Mouse (Mus musculus) heart, embryonic 14.5 days (tissue): ENCODE measurements around the gene C1qc. TPM values are rescaled to one million over a fixed set of nuclear protein-coding genes. Genes with fewer than 3 reads are reported as not detected.

Source experiments
- ATAC-seq: fragments of 200-750 bp; cut with Nextera tagmentation; 2 replicates; pipeline ENCODE4 v1.8.0; 2017; ENCODE audit warnings: low read depth, moderate TSS enrichment; ENCODE audit not compliant: insufficient number of reproducible peaks, insufficient read depth, low FRiP score
- H3K27ac ChIP-seq, 2 experiments: fragments of 200-500 bp in 1 of 2; fragments of 300-500 bp in 1 of 2; sonication (generic) in 1 of 2; replicated peaks in 1 of 2; 2 replicates each; pipeline ENCODE4 v1.5.1; 2012 to 2014; ENCODE audit warnings: low read depth in 2 of 2, low read length in 2 of 2, control low read depth in 1 of 2, mild to moderate bottlenecking in 1 of 2, mixed read lengths in 1 of 2; ENCODE audit not compliant: control insufficient read depth in 1 of 2, insufficient read depth in 1 of 2
- H3K27me3 ChIP-seq: fragments of 300-500 bp; sonication (generic); 2 replicates; pipeline ENCODE4 v1.6.1; 2014; ENCODE audit warnings: mild to moderate bottlenecking, low read length, control low read depth; ENCODE audit not compliant: control insufficient read depth, insufficient read depth
- H3K36me3 ChIP-seq: fragments of 300-500 bp; sonication (generic); 2 replicates; pipeline ENCODE4 v1.6.1; 2014; ENCODE audit warnings: mild to moderate bottlenecking, control low read depth, low read length, mixed read lengths; ENCODE audit not compliant: control insufficient read depth, insufficient read depth
- H3K4me1 ChIP-seq, 2 experiments: fragments of 200-500 bp in 1 of 2; fragments of 300-500 bp in 1 of 2; sonication (generic) in 1 of 2; 2 replicates each; pipeline ENCODE4 v1.6.1; 2012 to 2014; ENCODE audit warnings: low read length in 2 of 2, control low read depth in 1 of 2, mixed read lengths in 1 of 2; ENCODE audit not compliant: control insufficient read depth in 2 of 2, insufficient read depth in 2 of 2
- H3K4me2 ChIP-seq: fragments of 300-500 bp; sonication (generic); 2 replicates; pipeline ENCODE4 v1.6.1; 2014; ENCODE audit warnings: mild to moderate bottlenecking, low read length
- H3K4me3 ChIP-seq, 2 experiments: fragments of 200-500 bp in 1 of 2; fragments of 300-500 bp in 1 of 2; sonication (generic) in 1 of 2; 2 replicates each; pipeline ENCODE4 v1.5.1; 2012 to 2014; ENCODE audit warnings: low read length in 2 of 2, mild to moderate bottlenecking in 2 of 2, control low read depth in 1 of 2, low read depth in 1 of 2, moderate library complexity in 1 of 2; ENCODE audit not compliant: control insufficient read depth in 1 of 2, insufficient read depth in 1 of 2
- H3K9ac ChIP-seq: fragments of 300-500 bp; sonication (generic); 2 replicates; pipeline ENCODE4 v1.6.1; 2014; ENCODE audit warnings: mild to moderate bottlenecking, low read length
- H3K9me3 ChIP-seq: fragments of 300-500 bp; sonication (generic); 2 replicates; pipeline ENCODE4 v1.6.1; 2016; ENCODE audit warnings: low read length, control low read depth; ENCODE audit not compliant: control insufficient read depth
- WGBS: fragments of 180-500 bp; shearing (Covaris S2); extraction: QIAGEN DNeasy Blood & Tissue Kit; methylation state at CpG from one replicate; pipeline ENCODE4 v1.1.7; 2014; 5-methylcytosine and 5-hydroxymethylcytosine counted together
- polyA plus RNA-seq: library from polyadenylated mRNA; unstranded; fragments of >200 nt; fragmentation: Nextera tagmentation; extraction: Ambion mirVana; gene quantifications from 2 replicates; pipeline ENCODE4 v1.2.1, GENCODE M21; 2014

The C1qc gene
- polyA plus RNA-seq, 1 experiment from 2014 or later: 28.1 TPM

GRCm38 (mm10) chr4:136894821-136895220, 2.0 kb upstream of the C1qc start:
- H3K27ac ChIP-seq: no peak overlapping the region
- no peak overlapping the region for H3K9ac ChIP-seq
- H3K9me3 ChIP-seq: no peaks in the 10 kb centered on the region
- H3K36me3 ChIP-seq: no peaks in the 10 kb centered on the region
- no peak overlapping the region for H3K4me2 ChIP-seq
- no peak overlapping the region for H3K4me3 ChIP-seq
- no peaks in the 10 kb centered on the region for H3K4me1 ChIP-seq
- H3K27me3 ChIP-seq: peaks cover 76% of the 10 kb centered on the region
- 63% methylated on average over 4 of the region's 4 CpGs for WGBS
- ATAC-seq: no peak

- WGBS: 6% methylated on average over 9 of the region's 9 CpGs
- Histone ChIP-seq H3K9ac (no peak overlapping the region), H3K27ac (no peak overlapping the region), H3K27me3 (peaks cover 76% of the 10 kb centered on the region), H3K4me2 (no peak overlapping the region), H3K9me3 (no peaks in the 10 kb centered on the region), H3K4me1 (no peaks in the 10 kb centered on the region), H3K4me3 (no peak overlapping the region), H3K36me3 (no peaks in the 10 kb centered on the region)
- no peak for ATAC-seq
Measured at GRCm38 (mm10) chr4:136893691-136894543, 1.1 kb upstream of the C1qc start.

DNA sequence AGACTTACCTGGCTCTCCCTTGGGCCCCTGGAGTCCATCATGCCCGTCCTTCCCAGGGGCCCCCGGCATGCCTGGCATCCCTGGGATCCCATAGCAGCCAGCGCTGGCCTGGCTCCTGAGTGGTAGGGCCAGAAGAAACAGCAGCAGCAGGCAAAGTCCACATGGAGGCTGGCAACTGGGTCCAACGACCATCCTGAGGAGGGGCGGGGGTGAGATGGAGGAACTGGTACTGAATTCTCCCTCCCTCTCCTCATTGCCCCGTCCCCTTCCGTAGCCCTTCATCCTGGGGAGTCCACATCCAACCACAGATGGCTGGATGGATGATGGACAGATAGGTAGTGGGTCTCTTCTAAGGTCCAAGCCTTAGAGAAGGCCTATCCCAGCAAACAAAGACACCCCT, 494 bp downstream of the C1qc start:
- ATAC-seq: no peak
- Histone ChIP-seq H3K9me3 (no peaks in the 10 kb centered on the region), H3K4me3 (no peak overlapping the region), H3K36me3 (no peaks in the 10 kb centered on the region), H3K4me1 (no peaks in the 10 kb centered on the region), H3K9ac (no peak overlapping the region), H3K4me2 (no peak overlapping the region), H3K27me3 (peaks cover 64% of the 10 kb centered on the region), H3K27ac (no peak overlapping the region)
- 49% methylated on average over 7 of the region's 7 CpGs for WGBS

GRCm38 (mm10) chr4:136891115-136891514, 1.8 kb downstream of the C1qc start:
- Histone ChIP-seq H3K4me1 (no peaks in the 10 kb centered on the region), H3K27me3 (peaks cover 54% of the 10 kb centered on the region), H3K27ac (no peak overlapping the region), H3K9ac (no peak overlapping the region), H3K4me3 (no peak overlapping the region), H3K4me2 (no peak overlapping the region), H3K36me3 (no peaks in the 10 kb centered on the region), H3K9me3 (no peaks in the 10 kb centered on the region)
- WGBS: 75% methylated on average over 4 of the region's 4 CpGs
- ATAC-seq: no peak

GRCm38 (mm10) chr4:136889981-136890380, 2.9 kb downstream of the C1qc start:
- Histone ChIP-seq H3K27ac (no peak overlapping the region), H3K9ac (no peak overlapping the region), H3K9me3 (no peaks in the 10 kb centered on the region), H3K27me3 (peaks cover 48% of the 10 kb centered on the region), H3K4me3 (no peak overlapping the region), H3K36me3 (no peaks in the 10 kb centered on the region), H3K4me1 (no peaks in the 10 kb centered on the region), H3K4me2 (no peak overlapping the region)
- ATAC-seq: no peak
- 84% methylated on average over 15 of the region's 15 CpGs for WGBS

- 59% methylated on average over 5 of the region's 5 CpGs for WGBS
Measured at GRCm38 (mm10) chr4:136887714-136888113, 5.2 kb downstream of the C1qc start.

GRCm38 (mm10) chr4:136886101-136886500, 6.8 kb downstream of the C1qc start, which contains the start of gene C1qb:
Gene C1qb, minus strand, starts transcription at chr4:136886187.
- 51% methylated on average over 7 of the region's 7 CpGs for WGBS
- no peaks in the 10 kb centered on the region for H3K4me1 ChIP-seq
- peaks cover 13% of the 10 kb centered on the region for H3K27me3 ChIP-seq
- H3K4me2 ChIP-seq: no peak within 1 kb of the TSS
- no peaks in the 10 kb centered on the region for H3K36me3 ChIP-seq
- no peak within 1 kb of the TSS for H3K4me3 ChIP-seq
- ATAC-seq: no peak
- no peaks in the 10 kb centered on the region for H3K9me3 ChIP-seq
- H3K9ac ChIP-seq: no peak within 1 kb of the TSS
- H3K27ac ChIP-seq: no peak within 1 kb of the TSS

More at GRCm38 (mm10) chr4:136887714-136888113, 5.2 kb downstream of the C1qc start:
- no peak overlapping the region for H3K9ac ChIP-seq
- H3K36me3 ChIP-seq: no peaks in the 10 kb centered on the region
- ATAC-seq: no peak
- H3K27ac ChIP-seq: no peak overlapping the region
- no peak overlapping the region for H3K4me3 ChIP-seq
- no peak overlapping the region for H3K4me2 ChIP-seq
- peaks cover 27% of the 10 kb centered on the region for H3K27me3 ChIP-seq
- no peaks in the 10 kb centered on the region for H3K4me1 ChIP-seq
- no peaks in the 10 kb centered on the region for H3K9me3 ChIP-seq

- H3K9me3 ChIP-seq: no peaks in the 10 kb centered on the region
- H3K4me1 ChIP-seq: no peaks in the 10 kb centered on the region
- no peak overlapping the region for H3K4me2 ChIP-seq
- no peaks in the 10 kb centered on the region for H3K36me3 ChIP-seq
- H3K4me3 ChIP-seq: no peak overlapping the region
- 19% methylated on average over 5 of the region's 5 CpGs for WGBS
- no peak overlapping the region for H3K9ac ChIP-seq
- no peak overlapping the region for H3K27ac ChIP-seq
- H3K27me3 ChIP-seq: peaks cover 20% of the 10 kb centered on the region
- ATAC-seq: no peak
Measured at GRCm38 (mm10) chr4:136878601-136879000, 14.3 kb downstream of the C1qc start.
